Mouse (Mus musculus): ENCODE measurements around the gene Chid1. TPM values are rescaled to one million over a fixed set of nuclear protein-coding genes. Genes with fewer than 3 reads are reported as not detected.
"Not testable (repeated sequence)": the region's sequence is repeated elsewhere in the genome, so short reads cannot be mapped to it uniquely, and the experiment has no call there.

The Chid1 gene
- polyA plus RNA-seq, 3 experiments from 2014 or later = 13.2 to 23.6 (median 14.6) TPM

DNA sequence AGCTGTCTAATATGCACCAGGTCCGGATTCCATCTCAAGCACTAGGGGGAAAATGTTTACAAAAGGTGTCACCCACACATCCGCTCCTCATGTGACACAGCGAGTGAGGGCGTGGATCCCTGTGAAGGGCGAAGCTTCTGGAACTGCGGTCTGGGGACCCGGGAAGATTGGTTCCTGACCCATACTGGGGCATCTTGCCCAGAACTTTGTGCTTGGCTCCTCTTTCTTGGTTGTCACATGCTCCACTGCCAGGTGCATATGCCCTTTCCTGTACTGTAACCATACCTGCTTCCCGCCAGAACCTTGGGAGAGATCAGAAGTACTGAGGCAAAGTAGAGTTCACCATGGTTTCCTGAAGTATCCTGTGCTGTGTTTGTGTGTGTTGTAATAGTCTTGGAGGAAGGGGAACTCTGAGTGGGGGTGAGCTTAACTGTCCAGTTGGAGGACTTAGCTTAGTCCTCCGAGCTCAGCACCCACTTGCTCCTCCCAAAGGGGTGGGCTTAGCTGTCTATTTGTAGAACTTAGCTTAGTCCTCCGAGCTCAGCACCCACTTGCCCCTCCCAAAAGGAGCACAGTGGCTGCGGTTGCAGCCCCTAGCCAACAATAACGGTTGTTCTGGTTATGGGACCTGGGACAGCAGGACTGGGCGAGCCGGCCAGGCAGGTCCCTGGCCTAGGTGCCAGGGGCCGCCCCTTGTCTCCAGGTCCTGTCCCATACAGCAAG is 79.1 kb downstream of the Chid1 start, which contains the start of gene Cracr2b:
Cracr2b (plus strand) TSS at position 704 of the 723 bp plus-strand sequence.
- no peak for ATAC-seq

DNA sequence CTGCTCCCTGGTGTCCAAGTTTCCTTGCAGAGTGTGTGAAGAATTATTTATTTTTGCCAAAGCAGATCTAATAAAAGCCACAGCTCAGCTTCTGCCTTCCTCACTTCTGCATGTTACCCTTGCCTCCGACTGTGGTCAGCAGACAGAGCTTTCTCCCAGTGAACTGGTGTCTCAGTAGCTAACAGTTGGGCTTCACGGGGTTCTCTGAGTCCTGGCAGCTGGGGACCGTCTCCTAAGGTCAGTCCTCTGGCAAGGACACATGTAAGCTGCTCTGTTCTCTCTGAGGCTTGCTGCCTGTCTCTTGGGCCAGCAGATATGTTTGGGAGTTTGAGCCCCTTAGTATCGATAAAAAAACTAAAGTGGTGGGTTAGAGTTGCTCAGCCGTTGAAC is 79.7 kb downstream of the Chid1 start:
- ATAC-seq = no peak

DNA sequence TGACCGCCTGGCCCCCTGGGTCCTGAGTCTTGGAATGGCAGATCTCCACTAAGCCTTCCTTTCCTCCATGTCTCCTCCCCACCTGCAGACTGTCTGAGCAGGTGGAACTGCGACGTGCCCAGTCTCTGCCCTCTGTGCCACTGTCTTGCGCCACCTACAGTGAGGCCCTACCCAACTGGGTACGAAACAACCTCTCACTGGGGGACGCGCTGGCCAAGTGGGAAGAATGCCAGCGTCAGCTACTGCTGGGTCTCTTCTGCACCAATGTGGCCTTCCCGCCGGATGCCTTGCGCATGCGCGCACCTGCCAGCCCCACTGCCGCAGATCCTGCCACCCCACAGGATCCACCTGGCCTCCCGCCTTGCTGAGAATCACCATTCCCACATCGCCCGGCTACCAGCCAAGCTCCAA is 80.4 kb downstream of the Chid1 start:
- ATAC-seq = no peak

DNA sequence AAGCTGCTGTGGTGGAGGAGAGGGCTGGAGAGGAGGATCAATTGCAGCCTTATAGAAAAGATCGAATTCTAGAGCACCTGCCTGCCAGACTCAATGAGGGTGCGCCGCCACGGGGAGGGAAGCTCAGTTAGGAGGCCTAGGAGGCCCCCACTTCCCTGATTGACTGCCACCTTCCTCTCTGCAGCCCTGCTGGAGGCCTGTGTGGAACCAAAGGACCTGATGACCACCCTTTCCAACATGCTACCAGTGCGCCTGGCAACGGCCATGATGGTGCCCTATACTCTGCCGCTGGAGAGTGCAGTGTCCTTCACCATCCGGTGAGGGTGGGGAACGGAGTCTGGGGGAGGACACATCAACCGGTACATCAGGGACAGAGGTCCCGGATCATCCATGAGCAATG is 81.0 kb downstream of the Chid1 start:
- ATAC-seq = no peak

DNA sequence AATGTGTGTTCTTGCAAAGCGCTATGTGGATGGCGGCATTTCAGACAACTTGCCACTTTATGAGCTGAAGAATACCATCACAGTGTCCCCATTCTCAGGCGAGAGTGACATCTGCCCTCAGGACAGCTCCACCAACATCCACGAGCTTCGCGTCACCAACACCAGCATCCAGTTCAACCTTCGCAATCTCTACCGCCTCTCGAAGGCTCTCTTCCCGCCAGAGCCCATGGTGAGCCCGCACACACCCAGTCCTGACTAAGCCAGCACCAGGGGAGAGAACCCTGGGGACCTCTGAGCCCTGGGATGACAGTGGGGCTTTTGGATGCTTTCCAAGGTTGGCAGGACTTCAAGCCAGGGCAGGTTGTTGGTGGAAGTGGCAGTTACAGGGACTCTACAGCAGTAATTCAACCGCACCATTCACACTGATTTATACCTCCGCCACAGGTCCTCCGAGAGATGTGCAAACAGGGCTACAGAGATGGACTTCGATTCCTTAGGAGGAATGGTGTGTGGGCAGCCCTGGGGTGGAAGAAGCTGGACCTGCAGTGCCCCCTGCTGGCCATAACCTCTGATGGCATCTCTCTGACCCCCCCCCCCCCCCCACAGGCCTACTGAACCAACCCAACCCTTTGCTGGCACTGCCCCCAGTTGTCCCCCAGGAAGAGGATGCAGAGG is 81.5 kb downstream of the Chid1 start:
- no peak for ATAC-seq

DNA sequence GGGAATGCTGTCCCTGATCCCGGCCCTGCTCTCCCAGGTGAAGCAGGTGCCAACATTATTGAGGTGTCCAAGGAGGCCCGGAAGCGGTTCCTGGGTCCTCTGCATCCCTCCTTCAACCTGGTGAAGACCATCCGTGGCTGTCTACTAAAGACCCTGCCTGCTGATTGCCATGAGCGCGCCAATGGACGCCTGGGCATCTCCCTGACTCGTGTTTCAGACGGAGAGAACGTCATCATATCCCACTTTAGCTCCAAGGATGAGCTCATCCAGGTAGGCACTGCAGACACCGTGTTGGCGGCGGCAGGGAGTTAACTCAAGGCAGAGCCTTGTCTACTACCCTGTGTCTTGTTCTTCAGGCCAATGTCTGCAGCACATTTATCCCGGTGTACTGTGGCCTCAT is 82.4 kb downstream of the Chid1 start:
- ATAC-seq = no peak

DNA sequence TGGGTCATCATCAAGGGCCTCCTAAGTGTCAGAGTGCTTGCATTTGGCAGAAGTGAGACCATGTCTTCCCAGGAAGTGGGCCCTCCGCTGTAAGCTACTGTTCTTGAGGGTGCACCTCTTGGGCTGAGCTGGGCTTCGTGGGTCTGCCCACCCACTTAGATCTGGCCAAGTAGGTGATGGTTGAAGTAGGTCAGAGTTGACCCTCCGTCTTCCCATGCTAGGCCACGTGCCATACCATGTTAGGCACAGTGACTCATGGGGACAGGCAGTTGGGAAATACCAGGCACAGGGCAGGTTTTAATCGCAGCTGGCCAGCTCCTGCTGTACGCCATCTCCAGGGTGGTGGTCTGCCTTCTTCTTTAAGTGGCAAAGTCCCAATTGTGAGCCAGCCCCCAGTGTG is 82.9 kb downstream of the Chid1 start:
- ATAC-seq = no peak

DNA sequence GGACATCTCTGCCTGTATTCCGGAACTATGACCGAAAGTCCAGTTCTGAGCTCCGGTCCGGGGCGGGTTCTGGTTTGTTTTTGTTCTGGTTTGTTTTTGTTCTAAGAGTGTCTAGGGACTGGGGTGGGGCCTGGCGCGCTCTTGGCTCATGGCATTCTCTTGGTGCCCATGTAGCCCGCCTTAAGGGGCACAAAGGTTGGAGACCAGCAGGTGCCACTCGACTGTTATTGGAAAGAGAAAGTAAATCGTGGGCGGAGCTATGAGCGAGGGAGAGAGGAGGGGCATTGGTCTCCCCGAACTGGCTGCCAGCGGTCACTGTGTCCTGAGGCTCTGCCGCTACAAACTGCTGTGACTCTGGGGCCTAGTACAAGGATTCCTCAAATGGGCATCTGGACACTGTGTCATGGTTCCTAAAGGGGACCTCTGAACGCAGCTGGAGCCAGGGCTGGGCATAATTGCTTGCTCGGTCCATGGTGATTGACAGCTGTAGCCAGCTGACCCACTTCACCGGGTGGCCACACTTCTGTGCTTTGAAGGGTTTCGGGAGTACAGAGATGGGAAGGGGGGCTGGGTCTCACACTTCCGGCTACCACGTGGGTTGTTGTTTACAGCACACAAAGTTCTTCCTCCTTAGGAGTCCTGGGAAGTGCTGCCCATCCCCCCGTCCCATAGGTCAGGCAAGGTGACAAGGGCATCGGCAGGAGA is 83.9 kb downstream of the Chid1 start:
- peak; percentile 39 for ATAC-seq

DNA sequence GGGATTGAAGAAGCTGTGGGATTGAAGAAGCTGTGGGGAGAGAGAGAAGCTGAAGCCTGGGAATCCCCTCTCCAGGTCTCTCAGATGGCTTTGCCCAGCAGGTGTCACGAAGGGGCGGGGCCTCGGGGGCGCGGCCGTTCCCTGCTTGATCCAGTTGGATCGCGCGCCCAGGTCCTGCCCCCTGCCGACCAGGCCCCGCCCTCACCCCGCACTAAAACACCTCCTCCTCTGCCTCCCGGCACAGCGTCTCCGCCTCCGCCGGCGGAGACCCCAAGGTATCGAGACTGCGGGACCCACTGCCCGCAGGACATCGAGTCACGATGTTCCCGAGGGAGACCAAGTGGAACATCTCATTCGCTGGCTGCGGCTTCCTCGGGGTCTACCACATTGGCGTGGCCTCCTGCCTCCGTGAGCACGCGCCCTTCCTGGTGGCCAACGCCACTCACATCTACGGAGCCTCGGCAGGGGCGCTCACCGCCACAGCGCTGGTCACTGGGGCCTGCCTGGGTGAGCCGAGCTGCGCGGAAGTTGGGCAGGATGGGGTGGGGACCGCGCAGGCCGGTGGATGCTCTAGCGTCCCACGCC is 84.6 kb downstream of the Chid1 start, which contains the start of gene Pnpla2:
Pnpla2 (plus strand) TSS at position 232 of the 585 bp plus-strand sequence.
- ATAC-seq = peak; percentile 88

DNA sequence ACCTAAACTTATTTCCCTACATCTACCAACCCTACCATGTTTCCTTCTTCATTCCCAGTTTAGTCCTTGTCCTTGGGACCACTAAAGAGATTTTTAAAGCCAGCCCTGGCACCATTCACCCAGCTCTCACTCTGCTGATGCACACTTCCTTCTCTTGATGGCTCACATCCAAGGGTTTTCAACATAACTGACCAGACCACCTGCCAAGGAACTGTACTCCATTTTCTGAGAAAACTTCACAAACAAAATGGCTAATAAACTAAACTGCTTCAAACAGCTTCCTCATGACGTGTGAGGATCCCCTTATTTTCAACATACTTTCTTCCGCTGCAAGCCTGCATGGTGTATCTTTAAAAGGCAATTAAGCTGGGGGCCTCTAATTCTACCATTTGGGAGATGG is 86.0 kb downstream of the Chid1 start:
- ATAC-seq = no peak

DNA sequence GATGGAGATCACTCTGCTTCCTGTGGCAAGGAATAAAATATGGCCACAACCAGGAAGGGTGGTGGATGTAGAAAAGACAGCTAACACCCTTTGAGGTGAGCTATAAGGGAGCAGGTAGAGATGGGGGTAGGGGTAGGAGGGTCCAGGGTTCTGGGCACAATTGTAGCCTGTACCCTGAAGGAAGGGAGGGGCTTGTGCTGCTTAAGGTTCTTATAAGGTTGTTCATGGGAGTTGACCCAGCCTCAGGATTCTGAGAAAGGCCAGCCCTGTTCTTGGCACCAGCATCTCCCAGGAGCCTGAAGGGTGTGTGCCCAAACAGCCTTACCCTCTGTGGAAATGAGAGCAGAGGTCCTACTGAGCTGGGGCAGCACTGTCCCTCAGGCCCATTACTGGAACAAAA is 87.7 kb downstream of the Chid1 start:
- ATAC-seq = no peak

DNA sequence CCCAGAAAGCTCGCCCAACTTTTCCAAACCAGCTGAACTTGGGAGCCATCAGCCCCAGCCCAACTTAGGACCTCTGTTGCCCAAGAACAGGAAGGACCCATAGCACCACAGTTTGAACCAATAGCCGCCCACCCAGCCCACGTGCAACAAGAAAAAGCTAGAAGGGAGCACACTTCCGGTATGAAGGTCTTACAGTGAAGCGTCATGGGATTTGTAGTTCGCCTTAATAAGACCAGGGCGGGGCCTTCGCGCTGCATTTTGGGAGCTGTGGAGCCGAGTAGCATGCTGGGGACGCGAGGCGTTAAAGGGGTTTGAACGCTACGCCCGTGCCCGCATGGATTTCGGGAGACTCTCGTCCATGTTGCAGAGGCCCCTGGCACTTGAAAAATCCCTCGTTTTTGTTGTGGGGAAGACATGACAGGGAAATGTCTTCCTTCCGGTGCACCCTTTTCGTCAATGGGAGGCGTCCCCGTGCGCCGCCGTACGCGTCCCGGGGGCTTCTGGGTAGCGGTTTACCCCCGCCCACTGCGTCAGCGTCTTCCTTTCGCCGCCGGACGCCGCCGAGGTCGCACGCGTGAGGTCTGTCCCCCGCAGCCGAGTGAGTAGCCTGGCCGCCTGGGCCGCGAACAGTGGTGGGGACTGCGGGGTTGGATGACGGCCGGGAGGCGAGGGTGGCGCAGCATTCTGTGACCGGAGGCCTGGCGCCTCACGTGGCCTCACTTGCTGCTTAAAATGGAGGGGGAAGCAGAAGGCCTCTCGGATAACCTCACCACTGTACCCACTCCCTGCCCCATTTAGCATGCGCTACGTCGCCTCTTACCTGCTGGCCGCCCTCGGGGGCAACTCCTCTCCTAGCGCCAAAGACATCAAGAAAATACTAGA is 92.3 kb downstream of the Chid1 start, which contains the start of gene Rplp2:
Rplp2 (plus strand) TSS at position 261 of the 882 bp plus-strand sequence.
- peak; percentile 89 for ATAC-seq

DNA sequence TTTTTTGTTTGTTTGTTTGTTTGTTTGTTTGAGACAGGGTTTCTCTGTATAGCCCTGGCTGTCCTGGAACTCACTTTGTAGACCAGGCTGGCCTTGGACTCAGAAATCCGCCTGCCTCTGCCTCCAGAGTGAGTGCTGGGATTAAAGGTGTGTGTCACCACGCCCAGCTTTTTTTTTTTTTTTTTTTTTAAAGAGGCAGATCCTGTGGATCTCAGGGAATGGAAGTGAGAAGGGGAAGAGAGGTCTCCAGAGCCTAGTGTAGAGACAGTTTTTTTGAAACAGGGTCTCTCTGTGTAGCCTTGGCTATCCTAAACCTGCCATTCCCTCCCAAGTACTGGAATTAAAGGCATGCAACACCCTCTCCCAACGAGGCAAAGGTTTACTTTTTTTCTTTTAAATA is 93.3 kb downstream of the Chid1 start:
- not testable (repeated sequence) for ATAC-seq

DNA sequence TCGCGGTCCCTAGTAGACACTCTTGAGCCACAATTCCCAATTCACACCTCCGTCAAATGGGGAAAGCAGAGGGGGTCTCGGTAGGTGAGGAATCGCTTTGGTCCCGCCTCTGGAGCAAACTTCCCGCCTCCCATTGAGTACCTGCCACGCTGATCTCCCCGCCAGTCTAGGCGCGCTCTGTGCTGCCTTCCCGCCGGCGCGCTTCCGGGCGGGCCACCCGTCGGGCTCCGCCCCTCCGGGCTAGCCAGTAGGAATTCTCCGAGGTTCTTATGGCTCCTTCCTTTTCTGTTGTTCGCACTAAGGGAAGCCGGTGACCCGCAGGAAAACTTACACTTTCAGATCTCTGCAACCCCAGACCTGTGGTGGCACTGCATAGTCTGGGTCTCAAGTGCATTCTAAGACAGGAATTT is 95.8 kb downstream of the Chid1 start, which contains the start of gene Pidd1:
Pidd1 (minus strand) TSS at position 198 of the 410 bp plus-strand sequence.
- peak; percentile 36 for ATAC-seq

Other genes with a start within 250 kb of the Chid1 start
- gene Drd4, start 247.9 kb downstream of the Chid1 start, polyA plus RNA-seq (2017; shearing (Covaris generic)) = not detected
- 10 to 100 TPM; 17.6 to 37.9 (median 34.6) TPM for gene Deaf1, start 212.2 kb downstream of the Chid1 start, polyA plus RNA-seq (2017; shearing (Covaris generic))
- gene Tmem80, start 212.1 kb downstream of the Chid1 start, polyA plus RNA-seq (2017; shearing (Covaris generic)) = 10 to 100 TPM; 27.1 to 41.1 (median 39.1) TPM
- not detected for gene Eps8l2, start 201.0 kb downstream of the Chid1 start, polyA plus RNA-seq (2017; shearing (Covaris generic))
- gene Taldo1, start 147.7 kb downstream of the Chid1 start, polyA plus RNA-seq (2017; shearing (Covaris generic)) = 100 to 1,000 TPM; 271 to 329 (median 303) TPM
- gene Gatd1, start 125.7 kb downstream of the Chid1 start, polyA plus RNA-seq (2017; shearing (Covaris generic)) = 100 to 1,000 TPM in 1 of 3 experiments, 10 to 100 TPM in 2; 70.1 to 108 (median 91.4) TPM
- gene Cend1, start 110.4 kb downstream of the Chid1 start, polyA plus RNA-seq (2017; shearing (Covaris generic)) = 1 to 10 TPM in 1 of 3 experiments, not detected in 2; 1.7 TPM
- gene Slc25a22, start 102.0 kb downstream of the Chid1 start, polyA plus RNA-seq (2017; shearing (Covaris generic)) = 10 to 100 TPM; 31.4 to 50.6 (median 32.0) TPM
- gene Pidd1, start 95.8 kb downstream of the Chid1 start, polyA plus RNA-seq (2017; shearing (Covaris generic)) = 10 to 100 TPM in 2 of 3 experiments, 1 to 10 TPM in 1; 5.8 to 11.5 (median 10.3) TPM
- 1,000 to 10,000 TPM; 2,239 to 3,896 (median 3,389) TPM for gene Rplp2, start 92.5 kb downstream of the Chid1 start, polyA plus RNA-seq (2017; shearing (Covaris generic))
- 10 to 100 TPM; 49.4 to 68.0 (median 63.9) TPM for gene Pnpla2, start 84.7 kb downstream of the Chid1 start, polyA plus RNA-seq (2017; shearing (Covaris generic))
- gene Cracr2b, start 78.8 kb downstream of the Chid1 start, polyA plus RNA-seq (2017; shearing (Covaris generic)) = not detected
- gene Cd151, start 72.5 kb downstream of the Chid1 start, polyA plus RNA-seq (2017; shearing (Covaris generic)) = 1 to 10 TPM; 6.0 to 8.7 (median 8.5) TPM
- 10 to 100 TPM; 15.7 to 24.9 (median 19.9) TPM for gene Polr2l, start 64.7 kb downstream of the Chid1 start, polyA plus RNA-seq (2017; shearing (Covaris generic))
- gene Tspan4, start 64.6 kb downstream of the Chid1 start, polyA plus RNA-seq (2017; shearing (Covaris generic)) = 1 to 10 TPM; 1.8 to 3.0 (median 2.4) TPM
- gene Ap2a2, start 22.3 kb upstream of the Chid1 start, polyA plus RNA-seq (2017; shearing (Covaris generic)) = 10 to 100 TPM; 12.5 to 16.5 (median 13.6) TPM
- gene Muc6, start 115.5 kb upstream of the Chid1 start, polyA plus RNA-seq (2017; shearing (Covaris generic)) = under 1 TPM; 0.31 to 0.64 (median 0.57) TPM
- not detected for gene Muc2, start 150.5 kb upstream of the Chid1 start, polyA plus RNA-seq (2017; shearing (Covaris generic))
- not detected for gene Muc5ac, start 249.1 kb upstream of the Chid1 start, polyA plus RNA-seq (2017; shearing (Covaris generic))